Mouse (Mus musculus) megakaryocyte, adult 5-6 weeks (primary cell): Measurements from ENCODE around the gene Ddc. TPM values are rescaled to one million over a fixed set of nuclear protein-coding genes. Genes with fewer than 3 reads are reported as not detected.

Experiments used
- ATAC-seq: 2 replicates; pipeline ENCODE4 v1.8.0; 2016; ENCODE audit warnings: mild to moderate bottlenecking, inconsistent platforms; ENCODE audit not compliant: poor library complexity, severe bottlenecking
- total RNA-seq, 2 experiments: library from RNA; stranded (forward) in 1 of 2; stranded (reverse) in 1 of 2; fragments of 153-499, 151-499 nt in 1 of 2; fragments of 221-1000, 200-1000 nt in 1 of 2; gene quantifications; 2 replicates each; pipeline versions ENCODE4 v1.2.3 to v1.2.4; 2015 to 2017

The Ddc gene
- total RNA-seq, 2 experiments from 2014 or later: 0.38 TPM; not detected in 1

GRCm38 (mm10) chr11:11828761-11829160 lies 69.2 kb downstream of the Ddc start:
- ATAC-seq: no peak

DNA sequence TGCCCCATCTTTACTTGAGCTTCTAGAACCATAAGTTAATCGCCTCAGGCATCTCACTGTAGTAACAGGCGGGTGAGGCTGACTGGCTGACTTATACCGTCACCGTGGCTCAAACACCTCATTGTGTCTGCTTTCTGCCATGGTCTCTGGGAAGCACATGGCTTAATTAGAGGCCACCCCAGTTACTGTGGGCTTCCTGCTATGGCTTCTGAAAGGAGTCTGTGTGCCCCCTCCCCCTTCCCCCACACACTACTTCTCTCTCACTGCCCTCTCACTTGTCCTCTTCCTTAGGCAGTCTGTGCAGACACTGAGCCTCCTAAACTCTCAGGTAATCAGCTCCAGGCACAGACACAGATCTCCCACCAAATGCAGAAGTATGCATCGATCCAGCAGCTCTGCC lies 69.7 kb downstream of the Ddc start:
- no peak for ATAC-seq

DNA sequence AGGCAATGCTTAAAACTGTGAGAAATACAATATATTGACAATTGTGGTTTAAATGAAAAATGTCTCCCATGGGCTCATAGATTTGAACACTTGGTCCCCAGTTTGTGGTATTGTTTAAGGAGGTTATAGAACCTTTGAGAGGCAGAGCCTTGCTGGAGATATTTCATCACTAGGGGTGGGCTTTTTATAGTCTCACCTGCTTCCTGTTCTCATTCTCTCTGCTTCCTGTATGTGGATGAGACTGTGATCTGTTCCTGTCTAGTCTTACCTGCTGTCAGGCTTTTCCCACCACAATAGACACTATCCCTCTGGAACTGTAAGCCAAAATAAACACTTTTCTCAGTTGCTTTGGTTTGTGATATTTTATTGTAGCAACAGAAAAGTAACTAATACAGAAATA lies 71.5 kb downstream of the Ddc start:
- no peak for ATAC-seq

- ATAC-seq: no peak
These were observed 72.3 kb downstream of the Ddc start for GRCm38 (mm10) chr11:11825670-11826069.

- no peak for ATAC-seq
These were observed 72.8 kb downstream of the Ddc start for GRCm38 (mm10) chr11:11824970-11825635.

GRCm38 (mm10) chr11:11823980-11824911 lies 73.7 kb downstream of the Ddc start:
- ATAC-seq: no peak

GRCm38 (mm10) chr11:11822181-11823095 lies 75.5 kb downstream of the Ddc start:
- ATAC-seq: no peak

GRCm38 (mm10) chr11:11821387-11821975 lies 76.5 kb downstream of the Ddc start:
- no peak for ATAC-seq

DNA sequence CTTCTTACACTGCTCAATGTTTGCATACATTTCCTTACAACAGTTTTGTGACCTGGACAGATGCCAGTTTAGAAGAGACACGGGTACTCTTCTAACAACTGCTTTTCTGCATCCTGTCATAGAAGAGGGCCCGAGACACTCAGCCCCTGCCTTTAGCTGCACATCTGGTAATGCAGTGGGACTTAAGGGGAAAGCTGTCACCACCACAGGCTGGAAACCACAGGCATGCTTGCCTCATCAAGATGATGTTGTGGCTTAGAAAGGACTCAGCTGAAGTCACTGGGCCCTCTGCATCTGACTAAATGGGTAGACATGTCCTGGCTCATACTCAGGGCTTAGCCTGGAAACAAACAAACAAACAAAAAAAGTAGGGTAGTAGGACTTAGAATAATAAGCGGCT lies 77.2 kb downstream of the Ddc start:
- ATAC-seq: peak; percentile 25; the same call in 1 of the 2 replicates

DNA sequence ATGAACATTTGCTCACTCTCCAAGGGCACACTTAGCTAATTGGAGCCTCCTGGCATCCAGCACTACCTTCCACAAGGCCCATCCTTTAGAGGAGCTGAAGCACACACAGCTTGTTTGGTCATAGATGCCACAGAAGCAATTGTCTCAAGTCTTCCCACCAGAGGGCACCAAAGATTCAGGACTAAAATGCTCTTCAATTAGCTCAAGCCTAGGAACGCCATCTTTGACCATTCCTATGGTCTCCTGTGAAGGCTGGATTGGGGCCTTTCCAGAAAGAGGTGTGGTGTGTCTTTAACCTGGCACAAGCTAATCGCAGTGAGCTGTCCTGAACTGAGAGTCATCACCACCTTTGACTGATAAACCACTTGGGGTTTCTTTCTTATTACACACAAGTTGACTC lies 77.7 kb downstream of the Ddc start:
- peak; percentile 90 for ATAC-seq

- ATAC-seq: no peak; the same call in 1 of the 2 replicates
These were observed 78.7 kb downstream of the Ddc start for GRCm38 (mm10) chr11:11819206-11819605.

GRCm38 (mm10) chr11:11818797-11819196 lies 79.1 kb downstream of the Ddc start:
- ATAC-seq: no peak

GRCm38 (mm10) chr11:11815737-11816136 lies 82.2 kb downstream of the Ddc start:
- ATAC-seq: no peak

DNA sequence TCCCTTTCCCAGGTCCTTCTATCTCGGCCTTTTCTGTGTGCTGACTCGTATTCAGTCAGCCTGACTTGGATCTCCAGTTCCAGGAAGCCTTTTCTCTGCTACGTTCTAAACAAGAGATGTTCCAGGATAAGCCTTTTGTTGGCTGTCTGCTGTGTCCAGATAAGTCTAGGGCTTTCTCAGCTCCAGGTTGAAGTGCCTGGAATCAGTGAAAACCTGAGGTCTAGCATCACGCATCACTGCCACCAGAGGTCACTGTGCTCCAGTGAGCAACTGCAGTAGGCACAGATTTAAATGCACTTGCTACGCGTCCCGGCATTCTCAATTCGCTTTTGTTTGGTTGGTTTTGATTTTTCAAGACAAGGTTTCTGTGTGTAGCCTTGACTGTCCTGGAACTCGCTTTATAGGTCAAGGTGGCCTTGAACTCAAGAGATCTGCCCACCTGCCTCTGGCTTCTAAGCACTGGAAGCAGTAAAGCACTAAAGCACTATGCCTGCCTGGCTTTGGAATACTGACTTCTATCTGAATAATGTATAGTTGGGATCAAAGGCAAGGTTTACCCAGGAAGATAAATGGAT lies 86.0 kb downstream of the Ddc start:
- ATAC-seq: peak; percentile 62

DNA sequence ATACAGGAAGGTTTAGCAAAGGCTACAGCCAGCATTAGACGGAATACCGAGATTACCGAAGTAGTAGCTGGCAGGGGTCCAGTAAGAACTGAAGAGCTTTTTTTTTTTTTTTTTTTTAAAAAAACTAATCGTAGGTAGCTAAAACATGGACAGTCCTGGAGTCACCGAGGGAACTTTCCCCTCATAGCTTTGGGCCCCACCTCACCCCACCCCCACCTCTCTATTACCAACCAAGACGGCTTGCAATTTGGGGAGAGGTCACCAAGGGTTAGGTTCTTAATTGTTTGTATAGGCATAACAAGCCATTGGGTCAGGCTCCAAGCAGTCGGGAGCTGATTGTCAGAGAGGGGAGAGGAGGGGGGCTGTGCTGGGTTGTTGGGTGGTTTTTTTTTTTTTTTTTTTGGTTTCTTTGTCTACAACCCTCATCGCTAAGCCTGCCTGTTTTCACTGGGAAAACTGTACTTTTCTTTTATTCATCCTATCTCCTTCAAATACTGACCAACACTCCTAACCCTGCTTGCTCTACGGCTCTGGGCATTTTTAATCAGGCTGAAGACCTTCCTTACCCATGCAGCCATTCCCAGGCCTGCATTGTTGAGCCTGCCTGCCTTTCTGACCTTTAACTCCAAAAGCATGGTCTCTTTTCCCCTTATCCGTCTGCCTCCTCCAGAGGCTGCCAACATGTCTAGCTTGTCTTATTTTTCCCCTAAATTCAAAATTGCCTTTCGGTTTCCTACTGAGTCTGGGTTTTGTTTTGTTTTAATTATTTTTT lies 88.4 kb downstream of the Ddc start:
- no peak for ATAC-seq

- ATAC-seq: peak; percentile 87
These were observed 89.0 kb downstream of the Ddc start, which contains the start of gene Fignl1 for GRCm38 (mm10) chr11:11808820-11809403. Fignl1 (minus strand) TSS chr11:11808962.

- no peak for ATAC-seq
These were observed 89.7 kb downstream of the Ddc start for GRCm38 (mm10) chr11:11808035-11808819.

DNA sequence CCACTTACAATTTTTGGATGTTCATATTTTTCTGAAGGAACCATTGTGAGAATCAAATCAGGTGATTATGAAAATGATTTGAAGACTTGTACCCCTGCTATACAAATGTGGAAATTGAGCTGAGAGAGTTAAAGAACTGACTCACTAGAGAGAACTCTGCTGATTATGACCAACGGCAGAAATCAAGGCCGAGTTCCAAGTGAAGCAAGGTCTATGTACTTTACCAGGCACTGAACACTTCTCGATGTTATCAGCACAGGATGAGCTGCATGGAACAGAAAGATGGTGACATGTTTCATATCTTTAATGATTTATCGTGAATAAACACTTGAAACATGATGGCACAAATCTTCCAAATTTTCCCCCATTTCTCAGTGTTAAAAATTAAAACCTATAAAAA lies 92.0 kb downstream of the Ddc start:
- ATAC-seq: no peak
